8 mouse cellular contexts compared by ENCODE assay signal in the genomic region with DNA sequence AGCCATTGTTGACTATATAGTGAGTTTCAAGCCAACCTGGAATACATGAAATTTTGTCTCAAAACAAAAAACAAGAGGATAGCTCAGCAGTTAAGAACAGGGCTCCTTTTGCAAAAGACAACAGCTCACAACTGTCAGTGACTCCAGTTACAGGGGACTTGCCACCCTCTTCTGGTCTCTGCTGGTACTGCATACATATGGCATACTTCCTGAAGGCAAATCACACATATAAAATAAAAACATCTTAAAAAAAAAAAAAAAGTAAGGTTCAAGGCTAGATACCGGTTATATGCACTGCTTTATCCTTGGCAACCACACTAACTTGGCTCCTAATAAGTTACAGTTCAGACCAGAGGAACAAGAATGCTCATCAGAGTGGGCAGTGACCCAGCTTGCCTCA. TPM values are rescaled to one million over a fixed set of nuclear protein-coding genes. Genes with fewer than 3 reads are reported as not detected.
DNase-seq lines count a peak whose midpoint lies in the region; ATAC-seq lines count a peak whose summit lies in the region.

No protein-coding gene starts in this region.

- no peak overlapping the region for H3K9ac ChIP-seq in intestine, embryonic 15.5 days

- H3K9me3 ChIP-seq in intestine, embryonic 15.5 days: no peaks in the 10 kb centered on the region

- H3K27me3 ChIP-seq in intestine, embryonic 15.5 days (replicated peaks): no peaks in the 10 kb centered on the region

- 0% methylated on average over 1 of the region's 1 CpGs for WGBS in intestine, embryonic 15.5 days

- ATAC-seq in intestine, embryonic 15.5 days: peak; percentile 0; the same call in 1 of the 2 replicates

- peak; percentile 63 for DNase-seq in urinary bladder, postnatal 25 days (ENCODE audit: low spot score)
- no peak for DNase-seq in urinary bladder, adult 2 months (ENCODE audit: low spot score)
- DNase-seq in embryo, embryonic 10.5 days (ENCODE audit: low spot score): peak; percentile 86
- DNase-seq in gastrocnemius, postnatal 14 days: peak; percentile 66
- DNase-seq in left cerebral cortex, postnatal 36 days (ENCODE audit: low spot score in 2 of 2): peak; percentile 40 to 55
- DNase-seq in mesoderm, embryonic 11.5 days (ENCODE audit: low read depth, low spot score): peak; percentile 82
- peak; percentile 88 for DNase-seq in right cerebral cortex, postnatal 4 days

- peak overlapping the region; percentile 52 for H3K4me3 ChIP-seq in intestine, embryonic 15.5 days (replicated peaks)

- H3K27ac ChIP-seq in intestine, embryonic 15.5 days: 0 out of 2 replicates have a peak overlapping the region, but pooled peaks have one; percentile 61

- intact Hi-C loops in gastrocnemius, postnatal 14 days (cut with DNase I; ENCODE audit: low total_unique reads): no loop called here
- intact Hi-C loops in left cerebral cortex, postnatal 36 days (cut with DNase I): loop anchor here (2.0 to 10.0 kb wide), 4 partner anchors 42 to 1016 kb away; a partner anchor contains a TSS

- H3K4me1 ChIP-seq in intestine, embryonic 15.5 days (replicated peaks): peaks cover 10% of the 10 kb centered on the region

- peak overlapping the region; percentile 60 for H3K4me2 ChIP-seq in intestine, embryonic 15.5 days (replicated peaks)

- no peaks in the 10 kb centered on the region for H3K36me3 ChIP-seq in intestine, embryonic 15.5 days

RNA-seq across cellular contexts. Expression of a gene that starts 3.6 kb away (rescaled TPM):
- 8.9 and 9.4 TPM in 2 replicates for polyA plus RNA-seq in urinary bladder, adult 2 months (2012; rRNA removed)
- 1 to 10 TPM; 1.9 to 2.4 TPM for total RNA-seq in gastrocnemius, postnatal 14 days (2021)
- polyA plus RNA-seq in intestine, embryonic 15.5 days (2015; fragmentation: Nextera tagmentation; extraction: Ambion mirVana): 5.4 and 6.5 TPM in 2 replicates
- 10 to 100 TPM; 10.4 to 11.1 TPM for total RNA-seq in left cerebral cortex, postnatal 36 days (2021)

RNA-seq across cellular contexts. Expression of a gene that starts 30.2 kb away (rescaled TPM):
- not detected in 2 replicates for polyA plus RNA-seq in urinary bladder, adult 2 months (2012; rRNA removed)
- total RNA-seq in gastrocnemius, postnatal 14 days (2021): not detected
- not detected in 2 replicates for polyA plus RNA-seq in intestine, embryonic 15.5 days (2015; fragmentation: Nextera tagmentation; extraction: Ambion mirVana)
- total RNA-seq in left cerebral cortex, postnatal 36 days (2021): not detected

RNA-seq across cellular contexts. Expression of a gene that starts 48.3 kb away (rescaled TPM):
- 2.8 TPM in 2 replicates for polyA plus RNA-seq in urinary bladder, adult 2 months (2012; rRNA removed)
- under 1 TPM; 0.39 to 0.51 TPM for total RNA-seq in gastrocnemius, postnatal 14 days (2021)
- 4.5 and 4.9 TPM in 2 replicates for polyA plus RNA-seq in intestine, embryonic 15.5 days (2015; fragmentation: Nextera tagmentation; extraction: Ambion mirVana)
- 10 to 100 TPM in 1 of 2 experiments, 1 to 10 TPM in 1; 9.0 to 11.2 TPM for total RNA-seq in left cerebral cortex, postnatal 36 days (2021)

Comparison
In these comparisons a context has a peak if more than half of its experiments do, and no peak if none do; other contexts are left out.
1. RNA of a gene that starts 48.3 kb away (total RNA-seq): 9.0 to 11.2 TPM in left cerebral cortex, postnatal 36 days; 0.39 to 0.51 TPM in gastrocnemius, postnatal 14 days; every median in the first group is over 4 times any median in the second.